29 mouse cellular contexts compared by ENCODE assay signal in the genomic region with DNA sequence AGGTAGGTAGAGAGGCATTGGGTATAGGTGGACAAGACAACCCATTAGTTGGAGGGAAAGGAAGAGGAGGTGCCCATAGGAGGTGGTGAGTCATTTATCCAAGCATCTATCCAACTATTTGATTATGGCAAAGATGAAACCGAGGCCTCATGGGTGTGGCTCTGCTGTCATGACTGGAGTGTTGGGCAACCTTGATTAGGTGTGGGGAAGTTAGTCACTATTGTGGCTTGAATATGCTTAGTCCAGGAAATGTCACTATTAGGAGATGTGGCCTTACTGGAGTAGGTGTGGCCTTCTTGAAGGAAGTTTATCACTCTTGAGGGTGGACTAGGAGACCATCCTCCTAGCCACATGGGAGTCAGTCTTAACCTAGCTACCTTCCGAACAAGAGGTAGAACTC.
"Had no signal": no experiment of that assay in that cellular context is flagged by ENCODE, and none has a peak within 500 bp of the region (broad histone marks: within the 10 kb centered on the region; RNA-seq: fewer than 3 reads in every experiment).

No protein-coding gene starts in this region.

- H3K27ac ChIP-seq: embryonic facial prominence, embryonic 10.5 days; embryonic facial prominence, embryonic 12.5 days; embryonic facial prominence, embryonic 13.5 days; embryonic facial prominence, embryonic 15.5 days; forebrain, embryonic 10.5 days; forebrain, embryonic 12.5 days; forebrain, embryonic 13.5 days; forebrain, embryonic 15.5 days; gastrocnemius, adult 2 months; heart, adult 2 months had no signal

- DNase-seq: cerebellum, adult 2 months; cerebellum, adult 8-10 months; cerebellum, adult 9-10 months; cerebellum, adult 9-11 months; cerebellum, postnatal 10 days; cerebellum, postnatal 14 days; cerebellum, postnatal 25 days; cerebellum, postnatal 36 days; embryo, embryonic 11 days; forebrain, postnatal 0 days; gastrocnemius, adult 2 months; gastrocnemius, postnatal 10 days; gastrocnemius, postnatal 14 days; gastrocnemius, postnatal 25 days; gastrocnemius, postnatal 36 days; heart, adult 11 months; heart, adult 18-20 months; heart, adult 2 months had no signal

- H3K4me3 ChIP-seq: embryonic facial prominence, embryonic 10.5 days; embryonic facial prominence, embryonic 12.5 days; embryonic facial prominence, embryonic 13.5 days; embryonic facial prominence, embryonic 15.5 days; erythroblast, embryonic 14.5 days; forebrain, embryonic 10.5 days; forebrain, embryonic 12.5 days; forebrain, embryonic 13.5 days; forebrain, embryonic 15.5 days; gastrocnemius, adult 2 months; heart, adult 2 months had no signal

- H3K36me3 ChIP-seq: embryonic facial prominence, embryonic 10.5 days; embryonic facial prominence, embryonic 12.5 days; embryonic facial prominence, embryonic 13.5 days; embryonic facial prominence, embryonic 15.5 days; forebrain, embryonic 10.5 days; forebrain, embryonic 12.5 days; forebrain, embryonic 15.5 days had no signal

- H3K4me2 ChIP-seq: embryonic facial prominence, embryonic 12.5 days; embryonic facial prominence, embryonic 13.5 days; embryonic facial prominence, embryonic 15.5 days; forebrain, embryonic 12.5 days; forebrain, embryonic 13.5 days; forebrain, embryonic 15.5 days had no signal

- ATAC-seq: forebrain, embryonic 13.5 days; forebrain, embryonic 14.5 days; forebrain, embryonic 15.5 days; forebrain, embryonic 16.5 days; forebrain, postnatal 0 days had no signal

- H3K9me3 ChIP-seq: embryonic facial prominence, embryonic 10.5 days; embryonic facial prominence, embryonic 12.5 days; embryonic facial prominence, embryonic 13.5 days; embryonic facial prominence, embryonic 15.5 days; forebrain, embryonic 10.5 days; forebrain, embryonic 12.5 days; forebrain, embryonic 13.5 days; forebrain, embryonic 15.5 days had no signal

- H3K27me3 ChIP-seq: embryonic facial prominence, embryonic 12.5 days; embryonic facial prominence, embryonic 15.5 days; forebrain, embryonic 13.5 days; forebrain, embryonic 15.5 days had no signal

- H3K4me1 ChIP-seq: embryonic facial prominence, embryonic 10.5 days; embryonic facial prominence, embryonic 12.5 days; embryonic facial prominence, embryonic 13.5 days; embryonic facial prominence, embryonic 15.5 days; forebrain, embryonic 12.5 days; forebrain, embryonic 13.5 days; forebrain, embryonic 15.5 days had no signal

- H3K9ac ChIP-seq: embryonic facial prominence, embryonic 12.5 days; embryonic facial prominence, embryonic 13.5 days; embryonic facial prominence, embryonic 15.5 days; forebrain, embryonic 12.5 days; forebrain, embryonic 13.5 days; forebrain, embryonic 15.5 days; forebrain, postnatal 0 days had no signal
